Mouse (Mus musculus): Measurements from ENCODE around the gene Hist1h2ai.

DNA sequence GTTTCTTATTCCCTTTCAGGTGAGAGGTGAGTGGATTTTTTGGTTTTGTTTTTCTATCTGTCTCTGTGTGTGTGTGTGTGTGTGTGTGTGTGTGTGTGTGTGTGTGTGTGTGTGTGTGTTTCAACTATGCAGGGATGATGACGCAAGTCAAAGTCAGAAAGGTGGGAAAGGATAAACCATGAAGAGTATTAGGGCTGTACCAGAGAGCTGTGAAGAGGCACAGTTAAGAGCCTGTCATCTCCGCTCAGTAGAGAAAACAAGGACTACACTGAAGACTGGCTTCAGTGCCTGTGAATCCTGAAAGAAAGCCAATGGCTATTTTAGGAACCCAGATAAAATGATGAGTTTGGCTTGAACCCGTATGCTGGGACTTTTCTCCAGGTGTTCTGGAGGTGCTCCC, 35.6 kb downstream of the Hist1h2ai start:
- TF ChIP-seq EP300 (IDR thresholded peaks at IDR 0.05) (no peak), CTCF (IDR thresholded peaks at IDR 0.05) (no peak)

All from lung, postnatal 0 days (tissue).